Mouse (Mus musculus) left cerebral cortex, adult 2 months (tissue): ENCODE measurements at regions not wholly inside any gene's neighbourhood (a gene's known extent, or its start where the extent isn't known, plus 50 kb on each side); places are given as distances from the start of the nearest gene placed in this dataset.

Experiments
- DNase-seq, 2 experiments: peaks; one replicate each; pipeline ENCODE4 v3.0.0; 2021 to 2022; ENCODE audit warnings: low spot score in 2 of 2, mixed read lengths in 1 of 2; ENCODE audit errors: extremely low spot score in 1 of 2
- H3K27ac ChIP-seq: fragments of 200-600 bp; 2 replicates; pipeline ENCODE4 v1.8.1; 2022
- H3K4me3 ChIP-seq: fragments of 200-600 bp; 2 replicates; pipeline ENCODE4 v1.8.1; 2022
- CTCF ChIP-seq: fragments of 200-600 bp; IDR thresholded peaks from 2 replicates; pipeline ENCODE4 v1.8.1; 2022; ENCODE audit warnings: antibody characterized with exemption, mild to moderate bottlenecking, moderate library complexity
- intact Hi-C: fragments of 180-260 bp; cut with DNase I; formaldehyde crosslinking; loops from one replicate; pipeline ENCODE4 v1.15.1; 2025

- TF ChIP-seq CTCF, result no peak
Observed at GRCm38 (mm10) chr4:125439856-125440255, 50.6 kb upstream of the Grik3 start.

GRCm38 (mm10) chr4:125437161-125437822 is 53.2 kb upstream of the Grik3 start:
- intact Hi-C loops, result no loop called here
- Histone ChIP-seq H3K27ac (no peak overlapping the region), H3K4me3 (no peak overlapping the region)
- no peak for TF ChIP-seq CTCF
- no peak for DNase-seq

More at GRCm38 (mm10) chr4:125439856-125440255, 50.6 kb upstream of the Grik3 start:
- H3K4me3 ChIP-seq, result no peak overlapping the region
- DNase-seq, result no peak
- no peak overlapping the region for H3K27ac ChIP-seq
- intact Hi-C loops, result no loop called here

GRCm38 (mm10) chr4:125433511-125433910 is 57.0 kb upstream of the Grik3 start:
- H3K4me3 ChIP-seq, result no peak overlapping the region
- no peak overlapping the region for H3K27ac ChIP-seq
- TF ChIP-seq CTCF, result no peak
- intact Hi-C loops, result no loop called here
- DNase-seq, result no peak

GRCm38 (mm10) chr4:125431648-125432047 is 58.9 kb upstream of the Grik3 start:
- H3K27ac ChIP-seq, result no peak overlapping the region
- intact Hi-C loops, result no loop called here
- H3K4me3 ChIP-seq, result no peak overlapping the region
- no peak for TF ChIP-seq CTCF
- no peak for DNase-seq

- TF ChIP-seq CTCF, result no peak
- Histone ChIP-seq H3K27ac (no peak overlapping the region), H3K4me3 (no peak overlapping the region)
- no peak for DNase-seq
- intact Hi-C loops, result no loop called here
Observed at GRCm38 (mm10) chr4:125430845-125431244, 59.7 kb upstream of the Grik3 start.

- no peak for TF ChIP-seq CTCF
- intact Hi-C loops, result no loop called here
- H3K27ac ChIP-seq, result no peak overlapping the region; the same call in 1 of the 2 replicates
- no peak overlapping the region for H3K4me3 ChIP-seq
- DNase-seq, result no peak
Observed at GRCm38 (mm10) chr4:125428736-125429135, 61.8 kb upstream of the Grik3 start.

- DNase-seq, result no peak
- intact Hi-C loops, result no loop called here
- no peak for TF ChIP-seq CTCF
- H3K27ac ChIP-seq, result no peak overlapping the region
- no peak overlapping the region for H3K4me3 ChIP-seq
Observed at GRCm38 (mm10) chr4:125420561-125421241, 69.8 kb upstream of the Grik3 start.

GRCm38 (mm10) chr4:125419491-125420255 is 70.8 kb upstream of the Grik3 start:
- no peak for TF ChIP-seq CTCF
- H3K4me3 ChIP-seq, result no peak overlapping the region
- no peak for DNase-seq
- no peak overlapping the region for H3K27ac ChIP-seq
- intact Hi-C loops, result no loop called here

GRCm38 (mm10) chr4:125415308-125415707 is 75.2 kb upstream of the Grik3 start:
- no peak overlapping the region for H3K27ac ChIP-seq
- no peak for TF ChIP-seq CTCF
- intact Hi-C loops, result no loop called here
- no peak for DNase-seq
- H3K4me3 ChIP-seq, result no peak overlapping the region

- intact Hi-C loops, result no loop called here
- DNase-seq, result no peak
- Histone ChIP-seq H3K27ac (no peak overlapping the region), H3K4me3 (no peak overlapping the region)
- TF ChIP-seq CTCF, result no peak
Observed at GRCm38 (mm10) chr4:125413833-125414719, 76.4 kb upstream of the Grik3 start.

GRCm38 (mm10) chr4:125410736-125411441 is 79.6 kb upstream of the Grik3 start:
- H3K4me3 ChIP-seq, result no peak overlapping the region
- intact Hi-C loops, result no loop called here
- no peak overlapping the region for H3K27ac ChIP-seq
- TF ChIP-seq CTCF, result no peak
- no peak for DNase-seq
